Mouse (Mus musculus): Measurements from ENCODE around the gene Ak5.

DNA sequence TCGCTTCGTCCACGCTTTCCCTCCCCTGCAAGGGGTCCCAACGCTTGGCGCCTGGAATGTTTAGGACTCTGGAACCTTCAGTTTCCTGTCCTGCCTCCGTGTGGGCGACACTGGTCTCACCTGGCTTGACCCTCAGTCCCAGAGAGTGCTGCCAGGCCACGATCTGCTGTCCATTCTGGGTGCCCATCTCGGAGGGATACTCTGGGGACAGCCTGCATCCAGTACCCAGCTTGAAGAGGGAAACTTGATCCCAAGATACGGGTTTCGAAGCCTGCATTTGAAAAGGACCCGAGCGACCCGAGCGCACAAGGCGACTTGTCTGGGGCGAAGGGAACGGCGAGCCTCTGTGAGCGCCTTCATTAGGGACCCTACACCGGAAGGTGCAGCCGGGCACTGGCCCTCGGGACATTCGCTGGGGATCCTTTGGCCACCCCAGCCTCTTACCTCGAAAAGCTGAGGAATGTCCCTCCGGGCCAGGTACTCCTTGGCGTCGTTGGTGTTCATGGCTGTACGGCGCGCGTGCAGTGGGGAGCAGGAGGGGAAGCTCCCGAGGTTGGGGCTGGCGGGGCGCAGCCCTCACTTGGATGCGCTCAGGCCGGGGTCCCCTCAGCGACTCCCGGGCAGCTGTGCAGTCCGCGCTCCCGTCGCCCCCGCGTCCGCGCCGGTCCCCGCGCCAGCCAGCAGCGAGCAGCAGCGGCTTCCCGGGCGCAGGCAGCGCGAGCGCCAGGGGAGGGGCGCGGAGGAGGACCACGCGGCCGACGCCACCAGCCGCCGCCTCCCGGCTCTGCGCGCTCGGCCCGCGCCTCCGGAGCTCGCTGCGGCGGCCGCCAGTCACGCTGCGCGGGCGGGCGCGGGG is 576 bp downstream of the Ak5 start:
- no peak for TF ChIP-seq MAX (IDR thresholded peaks at IDR 0.05)
- no peak for TF ChIP-seq CTCF (IDR thresholded peaks at IDR 0.05; ENCODE audit: control insufficient read depth, insufficient read depth, insufficient read length)
- TF ChIP-seq CEBPB (IDR thresholded peaks at IDR 0.05; ENCODE audit: low read depth) = no peak
- no peak for TF ChIP-seq USF1 (IDR thresholded peaks at IDR 0.05; ENCODE audit: low read depth)
- TF ChIP-seq FOSL1 (IDR thresholded peaks at IDR 0.05; ENCODE audit: insufficient read depth, low read length, poor library complexity, severe bottlenecking) = no peak
